Mouse (Mus musculus): ENCODE measurements around the gene Slc35f6. TPM values are rescaled to one million over a fixed set of nuclear protein-coding genes. Genes with fewer than 3 reads are reported as not detected.

The Slc35f6 gene
- polyA plus RNA-seq, 1 experiment from 2014 or later: 10.6 TPM

Small RNA genes within 50 kb of the gene (microRNA-seq; reads per million reads assigned to microRNA genes)
- 1.2 reads per million for gene Mir5625

Other genes starting within 250 kb of the Slc35f6 start
- 0.02 TPM in 1 of 2 replicates, not detected in the other for gene Otof, start 186.0 kb upstream of the Slc35f6 start, polyA plus RNA-seq (2015; fragmentation: Nextera tagmentation; extraction: Ambion mirVana)
- not detected in 2 replicates for gene 1700001C02Rik, start 181.9 kb upstream of the Slc35f6 start, polyA plus RNA-seq (2015; fragmentation: Nextera tagmentation; extraction: Ambion mirVana)
- not detected in 2 replicates for gene Cib4, start 102.1 kb upstream of the Slc35f6 start, polyA plus RNA-seq (2015; fragmentation: Nextera tagmentation; extraction: Ambion mirVana)
- 0.13 and 0.30 TPM in 2 replicates for gene Kcnk3, start 59.8 kb upstream of the Slc35f6 start, polyA plus RNA-seq (2015; fragmentation: Nextera tagmentation; extraction: Ambion mirVana)
- 229 and 232 TPM in 2 replicates for gene Cenpa, start 18.8 kb downstream of the Slc35f6 start, polyA plus RNA-seq (2015; fragmentation: Nextera tagmentation; extraction: Ambion mirVana)
- gene Dpysl5, start 63.6 kb downstream of the Slc35f6 start, polyA plus RNA-seq (2015; fragmentation: Nextera tagmentation; extraction: Ambion mirVana): 0.20 and 0.33 TPM in 2 replicates
- gene Mapre3, start 166.7 kb downstream of the Slc35f6 start, polyA plus RNA-seq (2015; fragmentation: Nextera tagmentation; extraction: Ambion mirVana): 2.1 and 2.4 TPM in 2 replicates
- 40.8 and 47.7 TPM in 2 replicates for gene Tmem214, start 220.1 kb downstream of the Slc35f6 start, polyA plus RNA-seq (2015; fragmentation: Nextera tagmentation; extraction: Ambion mirVana)
- gene Agbl5, start 240.8 kb downstream of the Slc35f6 start, polyA plus RNA-seq (2015; fragmentation: Nextera tagmentation; extraction: Ambion mirVana): 4.3 and 5.3 TPM in 2 replicates